Mouse (Mus musculus): ENCODE measurements around the gene Tcf3. TPM values are rescaled to one million over a fixed set of nuclear protein-coding genes. Genes with fewer than 3 reads are reported as not detected.

The Tcf3 gene
- polyA plus RNA-seq, 1 experiment, result 25.5 TPM

- no peak overlapping the region for H3K27ac ChIP-seq (ENCODE audit: insufficient read depth, low read depth, low read length)
- no peak overlapping the region for H3K4me3 ChIP-seq (ENCODE audit: insufficient read depth, low read length)
- H3K4me1 ChIP-seq (ENCODE audit: control insufficient read depth, insufficient read depth, low read length), result no peaks in the 10 kb centered on the region
- TF ChIP-seq POLR2A (IDR thresholded peaks at IDR 0.05; ENCODE audit: borderline replicate concordance, low read depth, low read length) (no peak), CTCF (IDR thresholded peaks at IDR 0.05; ENCODE audit: low read depth, low read length) (no peak)
Measured at GRCm38 (mm10) chr10:80415566-80415965, 17.9 kb downstream of the Tcf3 start.

- H3K27ac ChIP-seq (ENCODE audit: insufficient read depth, low read depth, low read length), result no peak overlapping the region
- H3K4me3 ChIP-seq (ENCODE audit: insufficient read depth, low read length), result no peak overlapping the region
- TF ChIP-seq CTCF (IDR thresholded peaks at IDR 0.05; ENCODE audit: low read depth, low read length), result no peak
- TF ChIP-seq POLR2A (IDR thresholded peaks at IDR 0.05; ENCODE audit: borderline replicate concordance, low read depth, low read length), result no peak
- H3K4me1 ChIP-seq (ENCODE audit: control insufficient read depth, insufficient read depth, low read length), result 0 out of 2 replicates have a peak, but pooled peaks cover under 1% of the 10 kb centered on the region
Measured at GRCm38 (mm10) chr10:80412656-80413541, 20.5 kb downstream of the Tcf3 start.

GRCm38 (mm10) chr10:80407924-80408323, 25.5 kb downstream of the Tcf3 start:
- no peak for TF ChIP-seq POLR2A (IDR thresholded peaks at IDR 0.05; ENCODE audit: borderline replicate concordance, low read depth, low read length)
- TF ChIP-seq CTCF (IDR thresholded peaks at IDR 0.05; ENCODE audit: low read depth, low read length), result no peak
- Histone ChIP-seq H3K4me1 (ENCODE audit: control insufficient read depth, insufficient read depth, low read length) (peaks cover 18% of the 10 kb centered on the region), H3K4me3 (ENCODE audit: insufficient read depth, low read length) (no peak overlapping the region), H3K27ac (ENCODE audit: insufficient read depth, low read depth, low read length) (no peak overlapping the region)

GRCm38 (mm10) chr10:80406684-80407501, 26.6 kb downstream of the Tcf3 start, which contains the start of gene Uqcr11:
TSS of gene Uqcr11 (minus strand) at chr10:80406830.
- peak within 1 kb of the TSS; percentile 25 for H3K27ac ChIP-seq (ENCODE audit: insufficient read depth, low read depth, low read length)
- peaks cover 18% of the 10 kb centered on the region for H3K4me1 ChIP-seq (ENCODE audit: control insufficient read depth, insufficient read depth, low read length)
- TF ChIP-seq CTCF (IDR thresholded peaks at IDR 0.05; ENCODE audit: low read depth, low read length), result no peak
- no peak for TF ChIP-seq POLR2A (IDR thresholded peaks at IDR 0.05; ENCODE audit: borderline replicate concordance, low read depth, low read length)
- peak within 1 kb of the TSS; percentile 87 for H3K4me3 ChIP-seq (ENCODE audit: insufficient read depth, low read length)

GRCm38 (mm10) chr10:80405481-80406173, 27.8 kb downstream of the Tcf3 start:
- peak overlapping the region; percentile 87 for H3K4me3 ChIP-seq (ENCODE audit: insufficient read depth, low read length)
- peak overlapping the region; percentile 25; the same call in 1 of the 2 replicates for H3K27ac ChIP-seq (ENCODE audit: insufficient read depth, low read depth, low read length)
- no peak for TF ChIP-seq POLR2A (IDR thresholded peaks at IDR 0.05; ENCODE audit: borderline replicate concordance, low read depth, low read length)
- no peak for TF ChIP-seq CTCF (IDR thresholded peaks at IDR 0.05; ENCODE audit: low read depth, low read length)
- peaks cover 31% of the 10 kb centered on the region for H3K4me1 ChIP-seq (ENCODE audit: control insufficient read depth, insufficient read depth, low read length)

- H3K4me1 ChIP-seq (ENCODE audit: control insufficient read depth, insufficient read depth, low read length), result peaks cover 35% of the 10 kb centered on the region
- H3K4me3 ChIP-seq (ENCODE audit: insufficient read depth, low read length), result no peak overlapping the region
- H3K27ac ChIP-seq (ENCODE audit: insufficient read depth, low read depth, low read length), result no peak overlapping the region
- no peak for TF ChIP-seq POLR2A (IDR thresholded peaks at IDR 0.05; ENCODE audit: borderline replicate concordance, low read depth, low read length)
- peak; percentile 33; the same call in 1 of the 2 replicates for TF ChIP-seq CTCF (IDR thresholded peaks at IDR 0.05; ENCODE audit: low read depth, low read length)
Measured at GRCm38 (mm10) chr10:80403044-80403692, 30.3 kb downstream of the Tcf3 start.

GRCm38 (mm10) chr10:80400704-80401161, 32.7 kb downstream of the Tcf3 start:
- Histone ChIP-seq H3K4me3 (ENCODE audit: insufficient read depth, low read length) (peak overlapping the region; percentile 78), H3K27ac (ENCODE audit: insufficient read depth, low read depth, low read length) (peak overlapping the region; percentile 95), H3K4me1 (ENCODE audit: control insufficient read depth, insufficient read depth, low read length) (peaks cover 39% of the 10 kb centered on the region)
- no peak for TF ChIP-seq POLR2A (IDR thresholded peaks at IDR 0.05; ENCODE audit: borderline replicate concordance, low read depth, low read length)
- no peak for TF ChIP-seq CTCF (IDR thresholded peaks at IDR 0.05; ENCODE audit: low read depth, low read length)

DNA sequence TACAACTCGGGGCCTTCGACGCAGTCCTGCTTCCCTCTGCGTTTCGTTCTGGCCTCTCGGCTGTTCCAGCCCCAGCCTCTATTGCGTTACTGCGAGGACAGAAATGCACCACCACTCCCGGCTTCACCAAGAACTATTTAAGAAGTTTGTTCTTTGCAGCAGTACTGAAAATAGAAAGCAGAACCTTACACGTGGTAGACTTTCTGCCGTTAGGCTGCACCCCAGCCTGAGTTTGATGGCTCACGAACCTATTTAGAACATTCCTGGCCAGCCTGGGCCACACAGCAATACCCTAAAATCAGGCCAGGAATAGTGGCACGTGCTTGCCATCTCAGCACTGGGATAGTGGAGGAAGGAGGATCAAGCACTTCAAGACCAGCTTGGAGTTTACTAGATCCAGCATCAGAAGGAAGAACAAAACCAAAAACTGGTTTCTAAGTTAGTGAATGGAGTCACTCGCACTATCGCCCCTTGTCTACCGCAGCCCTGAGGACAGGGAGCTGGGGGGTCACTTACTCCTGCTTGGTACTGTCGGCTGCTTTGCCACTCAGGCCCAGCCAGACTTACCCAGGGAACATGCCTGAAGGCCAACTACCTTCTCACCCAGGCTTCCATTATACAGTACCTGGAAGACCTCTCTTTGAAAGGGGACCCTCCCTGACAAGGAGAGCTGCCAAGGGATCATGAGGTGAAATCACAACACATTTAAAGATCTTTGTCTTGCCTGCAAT, 33.3 kb downstream of the Tcf3 start:
- H3K4me1 ChIP-seq (ENCODE audit: control insufficient read depth, insufficient read depth, low read length), result peaks cover 34% of the 10 kb centered on the region

More for the DNA sequence above, 33.3 kb downstream of the Tcf3 start:
- no peak for TF ChIP-seq POLR2A (IDR thresholded peaks at IDR 0.05; ENCODE audit: borderline replicate concordance, low read depth, low read length)
- TF ChIP-seq CTCF (IDR thresholded peaks at IDR 0.05; ENCODE audit: low read depth, low read length), result no peak
- Histone ChIP-seq H3K27ac (ENCODE audit: insufficient read depth, low read depth, low read length) (peak overlapping the region; percentile 95), H3K4me3 (ENCODE audit: insufficient read depth, low read length) (peak overlapping the region; percentile 78)
